Mouse (Mus musculus) gastrocnemius, postnatal 25 days (tissue): ENCODE results near the gene Qrfp. TPM values are rescaled to one million over a fixed set of nuclear protein-coding genes. Genes with fewer than 3 reads are reported as not detected.
A peak's percentile ranks its signal among the peaks of the same experiment; 100 is the strongest.

Experiments
- DNase-seq: peaks from one replicate; pipeline ENCODE4 v3.0.0; 2022
- total RNA-seq, 2 experiments: library from RNA; stranded (reverse); gene quantifications; 1 replicate in 1 of 2; 2 replicates in 1 of 2; pipeline ENCODE4 v1.2.3; 2021

Gene Qrfp
- total RNA-seq, 2 experiments from 2014 or later: not detected

DNA sequence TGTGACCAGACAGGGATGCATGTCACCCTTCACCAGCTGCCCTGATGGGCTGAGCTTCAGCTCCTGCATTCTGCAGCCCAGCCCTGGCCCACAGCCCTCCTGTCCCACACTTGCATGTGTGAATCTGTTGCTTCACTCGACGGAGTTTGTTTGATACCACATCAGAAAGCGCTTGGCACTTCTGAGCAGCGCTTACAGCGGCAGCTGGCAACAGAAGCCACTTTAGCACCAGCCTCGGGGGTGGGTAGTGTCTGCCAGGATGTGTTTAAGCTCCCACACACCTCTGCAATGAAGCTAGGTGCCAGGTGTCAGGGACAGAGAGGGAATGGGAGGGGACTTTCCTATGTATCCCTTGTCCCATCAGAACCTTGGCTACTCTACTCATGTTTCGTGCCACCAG, 4.3 kb upstream of the Qrfp start:
- no peak for DNase-seq

- no peak for DNase-seq
These were observed 3.3 kb upstream of the Qrfp start for GRCm38 (mm10) chr2:31813641-31814040.

DNA sequence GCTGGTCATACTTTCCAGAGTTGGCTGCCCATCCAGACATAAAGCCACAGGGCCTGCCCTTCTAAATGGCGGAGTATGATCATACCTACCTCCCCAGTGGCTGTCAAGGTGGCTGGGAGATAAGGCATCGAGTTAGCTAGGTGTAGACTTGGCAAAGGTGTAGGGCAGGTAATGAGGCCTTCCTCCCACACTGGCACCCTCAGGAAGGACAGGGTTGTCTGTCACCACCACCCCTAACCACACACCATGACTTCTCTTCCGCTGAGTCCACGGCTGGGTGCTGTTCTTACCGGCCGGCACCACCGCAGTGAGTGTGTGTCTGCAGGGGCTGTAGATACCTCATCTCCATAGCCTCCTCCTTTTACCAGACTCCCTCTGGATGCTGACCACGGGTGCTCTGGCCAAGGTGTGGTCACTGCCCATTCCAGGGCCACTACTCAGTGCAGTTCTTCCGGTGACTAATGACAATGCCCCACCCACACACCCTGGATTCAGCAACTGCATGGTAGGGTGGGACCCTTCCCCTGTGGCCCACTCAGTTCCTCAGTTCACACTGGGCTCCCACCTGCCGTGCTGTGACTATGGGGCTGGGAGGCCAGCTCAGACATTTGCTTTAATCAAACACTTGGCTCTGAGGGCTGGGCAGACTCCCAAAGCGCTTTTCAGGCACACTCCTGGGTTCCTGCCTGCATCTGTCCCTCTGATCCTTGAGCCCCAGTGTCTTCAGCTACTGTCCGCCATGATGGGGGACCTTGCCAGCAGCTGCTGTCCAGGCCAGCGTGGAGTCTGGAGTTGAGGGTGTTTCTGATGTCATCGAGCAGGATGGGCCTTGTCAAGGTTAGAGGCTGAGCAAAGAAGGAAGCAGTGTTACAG, 942 bp upstream of the Qrfp start:
- no peak for DNase-seq

- DNase-seq: no peak
These were observed 1.0 kb downstream of the Qrfp start for GRCm38 (mm10) chr2:31809358-31809740.

DNA sequence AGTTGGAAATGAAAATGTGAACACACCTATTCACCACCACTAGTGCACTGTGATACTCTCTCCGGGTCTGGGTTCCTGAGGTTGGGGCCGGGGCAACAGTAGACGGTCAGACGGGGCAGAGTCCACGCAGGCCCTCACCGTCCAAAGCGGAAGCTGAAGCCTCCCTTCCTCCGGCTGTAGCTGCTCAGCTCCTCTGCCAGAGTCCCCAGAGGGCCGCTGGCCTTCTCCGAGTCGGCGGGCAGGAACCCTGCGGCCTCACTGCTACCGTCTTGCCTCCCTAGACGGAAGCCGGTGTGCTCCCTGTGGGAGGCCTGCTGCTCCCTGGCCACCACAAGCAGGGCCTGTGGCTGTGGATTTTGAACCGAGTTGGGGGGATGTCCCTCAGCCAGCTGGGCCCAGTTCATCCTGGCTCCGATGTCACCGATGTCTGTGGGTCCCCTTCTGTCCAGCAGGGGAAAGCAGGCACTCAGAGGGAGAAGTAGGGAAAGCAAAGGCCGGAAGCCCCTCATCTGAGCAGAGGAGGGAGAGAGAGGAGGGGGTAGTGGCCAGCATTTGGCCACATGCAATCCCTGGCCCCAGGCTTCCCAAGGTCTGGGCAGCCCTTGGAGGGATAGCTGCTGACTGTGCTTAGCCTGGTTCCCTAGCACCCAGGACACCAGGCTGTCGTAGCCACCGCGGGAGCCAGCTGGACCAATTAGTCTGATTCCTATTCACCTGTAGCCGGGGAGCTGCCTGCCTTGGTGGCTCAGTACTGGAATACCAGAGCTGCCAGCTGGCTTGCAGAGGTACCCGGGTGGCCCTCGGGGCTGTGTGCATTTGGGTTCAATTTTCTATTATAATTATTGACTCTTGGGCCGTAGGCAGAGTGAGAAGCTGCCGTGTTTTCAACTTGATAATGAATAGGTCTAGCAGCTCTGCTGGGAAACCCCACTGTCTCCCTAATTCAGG, 1.7 kb downstream of the Qrfp start:
- no peak for DNase-seq

DNA sequence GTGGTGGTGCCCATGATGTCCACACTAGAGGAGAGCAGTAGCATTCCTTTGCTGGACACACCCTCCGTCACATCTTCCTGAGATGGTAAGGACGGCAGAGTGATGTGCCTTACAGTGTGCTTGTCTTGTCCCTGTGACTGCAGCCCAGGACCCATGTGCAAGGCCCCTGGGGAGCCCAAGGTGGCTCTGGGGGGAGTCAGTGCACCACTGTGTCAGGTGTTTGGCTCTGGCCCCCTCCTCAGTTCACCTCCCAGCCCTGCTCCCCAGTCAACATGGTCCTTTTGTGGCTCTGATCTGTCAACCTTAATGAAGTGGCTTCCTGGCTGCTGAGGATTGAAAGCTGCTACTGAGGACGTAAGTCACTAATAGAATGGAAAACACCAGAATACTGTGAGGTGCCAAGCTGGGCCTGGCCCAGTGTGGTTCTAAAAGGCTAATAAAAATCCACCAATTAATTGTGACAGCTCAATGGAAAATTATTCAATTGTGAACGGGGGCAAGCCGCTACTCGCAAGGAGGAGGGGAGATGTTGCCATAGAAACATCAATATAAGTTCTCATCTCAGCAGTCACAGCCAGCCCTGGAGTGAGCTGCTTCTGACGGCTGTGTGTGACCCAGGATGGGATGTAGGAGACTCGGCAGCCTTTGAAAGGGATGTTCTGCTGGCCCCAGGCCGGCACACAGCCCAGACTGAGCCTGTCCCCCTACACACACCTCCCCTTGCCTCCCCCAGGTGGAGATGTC, 3.6 kb downstream of the Qrfp start:
- DNase-seq: no peak

DNA sequence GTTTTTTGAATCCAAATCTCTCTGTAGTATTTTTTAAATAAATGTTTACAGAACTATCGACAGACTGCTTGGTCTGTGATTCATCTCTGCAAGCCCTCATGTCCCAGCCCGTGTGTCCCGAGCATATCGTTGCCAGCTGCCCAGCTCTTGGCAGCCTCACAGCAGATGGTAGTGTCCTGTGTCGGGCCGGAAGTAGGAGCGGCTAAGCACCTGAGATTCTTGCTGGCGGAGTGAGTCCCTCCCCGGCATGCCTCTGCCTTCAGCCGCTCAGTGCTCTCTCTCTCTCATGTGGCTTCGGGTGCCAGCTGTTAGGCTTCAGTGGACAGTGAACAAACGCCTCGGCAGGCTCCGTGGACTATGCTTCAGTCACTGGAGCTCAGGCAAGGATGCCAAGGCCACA, 6.9 kb downstream of the Qrfp start:
- DNase-seq: no peak

- no peak for DNase-seq
These were observed 7.6 kb downstream of the Qrfp start for GRCm38 (mm10) chr2:31802811-31803210.

DNA sequence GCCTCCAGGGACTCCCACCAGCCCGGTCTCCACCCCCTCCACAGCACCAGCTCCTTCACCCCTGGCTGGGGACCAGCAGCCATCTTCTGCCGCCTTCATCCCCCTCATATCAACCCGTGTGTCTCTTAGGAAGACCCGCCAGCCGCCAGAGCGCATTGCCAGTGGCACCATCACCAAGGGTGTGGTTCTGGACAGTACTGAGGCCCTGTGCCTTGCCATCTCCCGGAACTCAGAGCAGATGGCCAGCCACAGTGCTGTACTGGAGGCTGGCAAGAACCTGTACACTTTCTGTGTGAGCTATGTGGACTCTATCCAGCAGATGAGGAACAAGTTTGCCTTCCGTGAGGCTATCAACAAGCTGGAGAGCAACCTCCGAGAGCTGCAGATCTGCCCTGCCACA, 9.0 kb downstream of the Qrfp start:
- DNase-seq: no peak

- DNase-seq: peak; percentile 64
These were observed 13.4 kb downstream of the Qrfp start for GRCm38 (mm10) chr2:31796943-31797342.

DNA sequence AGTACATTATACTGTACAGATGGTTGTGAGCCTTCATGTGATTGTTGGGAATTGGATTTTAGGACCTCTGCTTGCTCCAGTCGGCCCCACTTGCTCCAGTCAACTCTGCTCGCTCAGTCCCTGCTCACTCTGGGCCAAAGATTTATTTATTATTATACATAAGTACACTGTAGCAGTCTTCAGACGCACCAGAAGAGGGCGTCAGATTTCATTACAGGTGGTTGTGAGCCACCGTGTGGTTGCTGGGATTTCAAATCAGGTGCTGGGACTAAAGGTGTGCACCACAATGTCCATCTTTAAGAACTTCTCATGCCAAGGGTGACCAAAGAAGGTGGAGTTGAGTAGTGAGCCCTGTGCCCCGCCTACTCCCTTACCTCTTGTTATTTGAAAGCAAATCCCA, 17.8 kb downstream of the Qrfp start:
- no peak for DNase-seq

DNA sequence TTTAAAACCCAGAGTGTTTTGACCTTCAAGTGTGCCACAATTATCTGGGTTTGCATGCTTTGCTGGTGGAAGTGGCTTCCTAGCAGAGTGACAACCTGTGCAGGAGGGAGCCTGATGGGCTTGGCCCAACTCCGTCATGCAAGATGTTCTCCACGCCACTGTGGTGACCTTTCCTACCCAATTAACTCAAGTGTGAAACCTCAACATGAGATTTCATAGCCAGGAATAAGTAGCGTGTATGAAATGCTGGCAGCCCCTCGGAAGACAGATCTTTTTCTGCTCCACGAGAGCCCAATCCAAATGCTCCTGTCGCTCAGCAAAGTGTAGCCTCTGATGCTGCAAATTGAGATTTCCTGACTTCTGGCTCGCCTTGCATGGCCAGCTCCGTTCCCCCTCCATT, 19.1 kb downstream of the Qrfp start:
- DNase-seq: no peak

DNA sequence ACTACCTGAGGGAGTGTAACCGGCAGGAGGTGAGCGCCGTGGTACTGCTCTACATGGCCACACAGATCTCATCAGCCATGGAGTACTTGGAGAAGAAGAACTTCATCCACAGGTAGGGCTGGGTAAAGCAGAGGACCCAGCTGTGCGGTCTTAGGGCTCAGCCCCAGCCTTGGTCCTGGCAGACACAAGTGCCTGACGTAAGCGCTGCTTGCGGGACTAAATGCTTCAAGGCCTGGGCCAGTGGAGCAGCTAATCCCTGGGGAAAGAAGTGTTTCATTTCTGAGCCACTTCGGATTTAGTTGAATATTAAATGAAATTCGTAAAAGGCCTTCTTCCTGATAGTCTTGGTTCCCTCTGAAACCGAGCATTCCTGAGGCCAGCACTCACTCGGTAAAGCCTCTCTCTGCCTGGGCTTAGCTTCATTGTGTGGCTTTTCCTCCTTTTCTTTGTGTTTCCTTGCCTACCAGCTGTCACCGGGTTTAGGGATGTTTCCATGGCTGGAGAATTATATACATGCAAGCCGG, 19.6 kb downstream of the Qrfp start:
- no peak for DNase-seq

- no peak for DNase-seq
These were observed 21.2 kb downstream of the Qrfp start for GRCm38 (mm10) chr2:31789215-31789614.

DNA sequence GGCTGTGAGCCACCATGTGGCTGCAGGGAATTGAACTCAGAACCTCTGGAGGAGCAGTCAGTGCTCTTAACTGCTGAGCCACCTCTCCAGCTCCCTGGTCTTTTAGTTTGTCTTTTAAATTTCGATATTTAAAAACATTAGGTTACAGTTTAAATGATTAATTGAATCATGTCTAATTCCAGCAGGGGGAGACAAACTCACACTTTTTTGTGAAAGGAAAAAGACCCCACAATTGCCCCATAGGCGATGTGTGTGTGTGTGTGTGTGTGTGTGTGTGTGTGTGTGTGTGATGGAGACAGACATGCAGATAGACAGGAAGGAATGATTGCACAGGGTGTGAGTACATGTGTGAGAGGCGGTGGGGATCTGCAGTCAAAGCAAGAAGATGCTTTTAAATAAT, 22.2 kb downstream of the Qrfp start:
- DNase-seq: no peak

DNA sequence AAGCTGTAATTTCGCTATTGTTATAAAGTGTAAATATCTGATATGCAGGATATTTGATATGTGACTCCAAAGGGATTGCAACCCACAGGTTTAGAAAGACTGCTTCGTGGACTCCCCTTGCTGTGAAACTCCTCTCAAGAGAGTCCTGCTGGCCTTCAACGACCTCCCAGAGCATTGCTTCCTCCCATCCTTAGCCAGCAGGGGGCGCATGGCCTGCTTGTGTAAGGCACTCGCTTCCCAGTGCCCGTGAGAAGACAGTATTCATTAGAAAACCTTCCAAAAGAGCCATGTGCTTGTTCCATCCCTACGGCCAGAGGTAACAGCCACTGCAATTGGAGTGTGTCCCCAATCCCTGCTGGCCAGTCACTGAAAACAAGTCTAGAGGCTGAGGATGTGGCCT, 23.4 kb downstream of the Qrfp start:
- peak; percentile 43 for DNase-seq

DNA sequence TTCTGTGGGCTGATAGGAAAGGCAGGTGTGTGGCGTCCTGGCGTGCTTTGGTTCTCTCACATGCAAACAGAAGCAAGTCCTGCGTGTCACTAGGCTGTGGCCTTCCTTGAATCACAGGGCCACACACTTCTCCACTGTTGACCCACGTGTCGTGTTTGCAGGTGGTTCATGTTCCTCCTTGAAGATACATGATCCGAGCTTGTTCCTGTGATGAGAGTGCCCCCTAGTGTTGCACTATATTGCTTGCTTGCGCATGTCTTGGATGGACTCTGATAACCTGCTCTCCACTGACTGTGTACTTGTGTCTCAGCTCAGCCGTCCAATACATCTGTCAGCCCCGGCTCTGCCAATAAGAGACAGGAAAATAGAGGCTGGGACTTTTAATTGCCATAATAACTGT, 25.3 kb downstream of the Qrfp start:
- DNase-seq: peak; percentile 69

- no peak for DNase-seq
These were observed 27.3 kb downstream of the Qrfp start for GRCm38 (mm10) chr2:31782958-31783602.

GRCm38 (mm10) chr2:31779258-31779657, 31.1 kb downstream of the Qrfp start:
- DNase-seq: no peak

DNA sequence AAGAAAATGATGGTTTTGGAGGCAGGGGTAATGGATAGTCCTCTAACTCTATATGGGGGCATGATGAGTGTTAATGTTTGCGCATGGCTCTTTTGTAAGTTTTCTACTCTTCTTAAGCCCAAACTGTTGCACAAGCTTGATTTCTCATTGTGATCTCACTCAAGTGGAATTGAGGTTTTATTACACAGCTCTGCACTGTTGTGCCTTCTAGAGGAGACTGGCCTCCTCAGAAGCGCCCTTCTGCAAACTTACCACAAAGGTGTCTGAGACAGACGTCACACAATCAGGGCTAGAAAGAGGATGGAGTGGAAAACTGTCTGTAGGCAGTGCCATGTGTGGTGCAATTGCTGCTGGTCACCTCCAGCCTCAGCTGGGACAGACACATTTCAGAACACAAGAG, 33.9 kb downstream of the Qrfp start:
- DNase-seq: no peak

- DNase-seq: peak; percentile 88
These were observed 39.5 kb downstream of the Qrfp start for GRCm38 (mm10) chr2:31770781-31771441.
